Mouse (Mus musculus): ENCODE measurements around the gene Lcorl.

GRCm38 (mm10) chr5:45791864-45792263 is 65.6 kb downstream of the Lcorl start:
- no peak for TF ChIP-seq CTCF (IDR thresholded peaks at IDR 0.05; ENCODE audit: low read depth, low read length)
- TF ChIP-seq POLR2A (IDR thresholded peaks at IDR 0.05; ENCODE audit: insufficient read depth, low read length), result no peak
- no peak for TF ChIP-seq EP300 (IDR thresholded peaks at IDR 0.05; ENCODE audit: insufficient read depth, low read depth, low read length)
